Mouse (Mus musculus) cerebellum, adult 8-10 months (tissue): Measurements from ENCODE around the gene Pnmt.

Experiments used
- DNase-seq: peaks from one replicate; pipeline ENCODE4 v3.0.0; 2022

Pnmt gene

GRCm38 (mm10) chr11:98418939-98419547 lies 32.8 kb downstream of the Pnmt start:
- no peak for DNase-seq

GRCm38 (mm10) chr11:98426592-98426991 lies 40.3 kb downstream of the Pnmt start:
- DNase-seq = no peak

- DNase-seq = no peak
Observed at GRCm38 (mm10) chr11:98428436-98428835, 42.2 kb downstream of the Pnmt start.

- DNase-seq = no peak
Observed at GRCm38 (mm10) chr11:98431743-98432502, 45.7 kb downstream of the Pnmt start.

GRCm38 (mm10) chr11:98435723-98436122 lies 49.5 kb downstream of the Pnmt start:
- DNase-seq = no peak

- no peak for DNase-seq
Observed at GRCm38 (mm10) chr11:98437441-98437840, 51.2 kb downstream of the Pnmt start.
